Mouse (Mus musculus) forebrain, embryonic 16.5 days (tissue): ENCODE measurements around the gene Scd4. TPM values are rescaled to one million over a fixed set of nuclear protein-coding genes. Genes with fewer than 3 reads are reported as not detected.

Experiments
- ATAC-seq: fragments of 200-750 bp; cut with Nextera tagmentation; 2 replicates; pipeline ENCODE4 v1.8.0; 2017; ENCODE audit warnings: mild to moderate bottlenecking, moderate library complexity
- H3K27ac ChIP-seq: fragments of 300-500 bp; sonication (generic); 2 replicates; pipeline ENCODE4 v1.5.1; 2014; ENCODE audit warnings: low read length, control low read depth
- H3K27me3 ChIP-seq: fragments of 300-500 bp; sonication (generic); replicated peaks from 2 replicates; pipeline ENCODE4 v1.6.1; 2014; ENCODE audit warnings: low read length; ENCODE audit not compliant: control insufficient read depth, insufficient read depth
- H3K36me3 ChIP-seq: fragments of 300-500 bp; sonication (generic); 2 replicates; pipeline ENCODE4 v1.6.1; 2014; ENCODE audit not compliant: control insufficient read depth, insufficient read depth
- H3K4me1 ChIP-seq: fragments of 300-500 bp; sonication (generic); replicated peaks from 2 replicates; pipeline ENCODE4 v1.6.1; 2014; ENCODE audit warnings: low read length; ENCODE audit not compliant: control insufficient read depth, insufficient read depth
- H3K4me2 ChIP-seq: fragments of 300-500 bp; sonication (generic); 2 replicates; pipeline ENCODE4 v1.6.1; 2014; ENCODE audit warnings: mild to moderate bottlenecking, low read length, control low read depth
- H3K4me3 ChIP-seq: fragments of 300-500 bp; sonication (generic); replicated peaks from 2 replicates; pipeline ENCODE4 v1.5.1; 2014; ENCODE audit warnings: mild to moderate bottlenecking, low read length, control low read depth
- H3K9ac ChIP-seq: fragments of 300-500 bp; sonication (generic); replicated peaks from 2 replicates; pipeline ENCODE4 v1.6.1; 2014; ENCODE audit warnings: low read depth, low read length, control low read depth
- H3K9me3 ChIP-seq: fragments of 300-500 bp; sonication (generic); 2 replicates; pipeline ENCODE4 v1.6.1; 2016; ENCODE audit warnings: low read length; ENCODE audit not compliant: control insufficient read depth
- WGBS: fragments of 180-500 bp; shearing (Covaris S2); extraction: QIAGEN DNeasy Blood & Tissue Kit; methylation state at CpG from one replicate; pipeline ENCODE4 v1.1.7; 2014; 5-methylcytosine and 5-hydroxymethylcytosine counted together
- polyA plus RNA-seq: library from polyadenylated mRNA; unstranded; fragments of >200 nt; fragmentation: Nextera tagmentation; extraction: Ambion mirVana; gene quantifications from 2 replicates; pipeline ENCODE4 v1.2.1, GENCODE M21; 2015

Scd4 gene
- polyA plus RNA-seq, 1 experiment from 2014 or later, result 0.16 TPM

DNA sequence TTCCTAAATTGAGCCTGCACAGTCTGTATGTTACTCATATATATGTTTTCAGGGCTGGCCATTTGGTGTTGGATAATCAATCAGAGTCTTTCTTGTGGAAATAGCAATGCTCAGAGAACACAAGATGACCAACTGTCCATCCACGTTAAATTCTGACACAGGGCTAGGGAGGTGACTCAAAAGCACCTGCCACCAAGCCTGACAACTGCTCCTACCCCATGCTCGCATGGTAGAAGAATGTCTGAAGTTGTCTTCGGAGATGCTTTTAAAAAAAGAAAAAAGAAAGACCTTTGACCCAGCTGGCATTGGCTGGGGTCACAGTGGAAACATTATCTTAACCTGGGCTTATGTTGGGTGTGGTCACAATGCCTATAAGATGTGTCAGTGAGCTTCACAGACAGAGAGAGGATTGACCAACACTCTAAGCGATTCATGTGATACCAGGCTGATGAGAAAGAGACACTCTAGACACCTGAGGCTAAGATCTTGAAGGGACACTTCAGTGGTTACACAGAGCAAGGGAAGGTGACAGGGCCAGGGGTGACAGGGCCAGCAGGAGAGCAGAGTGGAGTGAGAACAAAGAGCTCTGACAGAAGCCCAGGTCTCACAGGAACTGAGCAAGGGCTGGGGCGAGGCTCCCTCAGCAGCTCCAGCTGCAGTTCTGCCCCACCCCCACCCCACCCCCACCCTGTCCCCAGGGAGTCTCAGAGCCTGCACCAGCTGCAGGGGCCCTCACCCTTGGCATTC is 44.9 kb downstream of the Scd4 start:
- Histone ChIP-seq H3K9me3 (no peaks in the 10 kb centered on the region), H3K27ac (no peak overlapping the region), H3K9ac (no peak overlapping the region), H3K36me3 (no peaks in the 10 kb centered on the region), H3K4me3 (no peak overlapping the region), H3K4me1 (no peaks in the 10 kb centered on the region), H3K4me2 (no peak overlapping the region), H3K27me3 (no peaks in the 10 kb centered on the region)
- ATAC-seq, result no peak
- WGBS, result 54% methylated on average over 5 of the region's 5 CpGs

DNA sequence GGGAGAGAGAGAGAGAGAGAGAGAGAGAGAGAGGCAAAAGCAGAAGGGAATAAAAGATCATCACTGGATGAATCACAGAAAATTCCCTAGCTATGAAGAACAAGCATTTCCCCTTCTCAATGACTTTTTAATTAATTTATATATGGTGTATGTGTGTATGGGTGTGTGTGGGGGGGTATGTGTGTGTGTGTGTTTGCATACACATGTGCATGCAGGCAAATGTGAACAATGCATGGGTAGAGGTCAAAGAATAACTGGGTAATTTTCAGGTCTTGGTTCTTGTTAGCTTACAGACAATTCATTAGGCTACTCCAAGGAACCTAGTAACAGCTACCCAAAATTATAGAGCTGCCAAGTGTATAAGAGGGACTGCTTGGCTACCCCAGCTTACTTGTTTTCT is 46.2 kb downstream of the Scd4 start:
- Histone ChIP-seq H3K9me3 (no peaks in the 10 kb centered on the region), H3K4me3 (no peak overlapping the region), H3K4me1 (no peaks in the 10 kb centered on the region), H3K27ac (no peak overlapping the region), H3K9ac (no peak overlapping the region), H3K27me3 (no peaks in the 10 kb centered on the region), H3K36me3 (no peaks in the 10 kb centered on the region), H3K4me2 (no peak overlapping the region)
- ATAC-seq, result no peak

DNA sequence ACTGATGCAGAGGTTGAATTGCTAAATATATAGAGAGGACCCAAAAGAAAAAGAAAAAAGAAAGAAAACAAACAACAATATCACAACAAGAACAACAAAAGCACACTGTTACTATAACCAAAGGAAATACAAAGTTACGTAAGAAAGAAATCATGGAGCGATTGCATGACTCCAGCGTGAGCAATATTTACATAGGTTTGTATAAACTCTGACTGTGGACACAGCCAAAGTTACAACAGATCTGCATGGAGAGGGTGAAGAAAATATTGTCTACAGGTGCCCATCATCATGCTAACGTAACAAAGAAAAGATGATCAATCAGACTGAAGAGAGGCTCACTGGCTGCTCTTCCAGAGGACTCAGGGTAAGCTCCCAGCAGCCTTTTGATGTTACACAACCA is 47.2 kb downstream of the Scd4 start:
- ATAC-seq, result no peak
- 95% methylated on average over 4 of the region's 4 CpGs for WGBS
- H3K9me3 ChIP-seq, result no peaks in the 10 kb centered on the region
- no peak overlapping the region for H3K27ac ChIP-seq
- H3K36me3 ChIP-seq, result no peaks in the 10 kb centered on the region
- no peaks in the 10 kb centered on the region for H3K27me3 ChIP-seq
- H3K4me3 ChIP-seq, result no peak overlapping the region
- no peak overlapping the region for H3K4me2 ChIP-seq
- no peak overlapping the region for H3K9ac ChIP-seq
- no peaks in the 10 kb centered on the region for H3K4me1 ChIP-seq

DNA sequence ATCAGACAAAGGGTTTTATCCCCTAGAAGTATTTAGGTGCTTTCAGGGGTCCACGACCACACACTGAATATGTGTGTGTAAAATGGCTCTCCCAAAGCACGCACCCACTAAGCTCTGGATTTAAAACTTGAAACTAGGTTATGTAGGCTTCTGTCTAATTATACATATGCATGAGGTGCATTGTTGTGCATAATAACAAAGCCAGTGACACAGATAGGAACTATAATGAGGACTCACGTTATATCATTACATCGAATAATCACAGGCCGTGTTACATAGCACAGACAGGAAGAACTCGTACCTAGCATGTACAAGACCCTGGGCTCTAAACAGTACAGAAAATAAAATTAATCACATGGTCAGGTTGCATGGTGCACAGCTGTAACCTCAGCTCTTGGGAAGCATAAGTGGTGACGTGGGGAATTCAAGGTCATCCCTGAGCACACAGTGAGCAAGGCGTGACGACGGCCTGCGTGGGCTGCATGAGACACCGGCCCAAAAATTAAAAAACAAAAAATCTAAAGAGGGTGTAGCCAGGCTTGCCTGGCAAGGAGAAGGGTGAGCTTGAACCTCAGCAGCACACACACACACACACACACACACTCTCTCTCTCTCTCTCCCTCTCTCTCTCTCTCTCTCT is 49.9 kb downstream of the Scd4 start:
- no peaks in the 10 kb centered on the region for H3K27me3 ChIP-seq
- no peak overlapping the region for H3K9ac ChIP-seq
- no peak for ATAC-seq
- H3K9me3 ChIP-seq, result no peaks in the 10 kb centered on the region
- WGBS, result 73% methylated on average over 12 of the region's 12 CpGs
- no peaks in the 10 kb centered on the region for H3K36me3 ChIP-seq
- no peak overlapping the region for H3K4me3 ChIP-seq
- no peaks in the 10 kb centered on the region for H3K4me1 ChIP-seq
- H3K4me2 ChIP-seq, result no peak overlapping the region
- no peak overlapping the region for H3K27ac ChIP-seq

DNA sequence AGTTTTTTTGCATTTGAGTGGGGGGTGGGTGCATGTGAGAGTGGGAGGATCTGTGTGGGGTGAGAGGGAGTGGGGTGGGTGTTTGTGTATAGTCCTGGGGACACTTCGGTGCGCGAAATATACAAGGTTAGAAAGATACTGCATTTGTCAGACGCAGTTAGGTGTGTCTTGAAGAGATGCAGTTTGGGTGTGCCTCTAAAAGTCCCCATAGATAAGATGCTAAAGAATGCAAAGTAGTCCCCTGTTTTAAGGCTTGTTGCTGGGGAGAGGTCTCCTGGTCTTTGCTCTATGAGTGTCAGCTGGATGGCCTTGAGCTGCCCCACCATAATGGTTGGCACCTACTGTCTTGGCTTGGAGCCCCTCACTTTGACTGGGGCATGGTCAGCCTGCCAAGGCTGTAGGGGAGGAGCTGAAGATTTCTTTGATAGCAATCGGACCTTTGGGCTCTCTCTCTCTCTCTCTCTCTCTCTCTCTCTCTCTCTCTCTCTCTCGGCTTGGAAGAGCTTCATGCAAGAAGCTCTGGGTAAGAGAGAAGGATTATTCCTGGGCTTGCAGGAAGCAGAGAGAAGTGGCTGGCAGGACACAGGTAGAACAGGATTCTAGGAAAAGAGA is 53.1 kb downstream of the Scd4 start:
- WGBS, result 81% methylated on average over 6 of the region's 6 CpGs
- Histone ChIP-seq H3K36me3 (no peaks in the 10 kb centered on the region), H3K27me3 (no peaks in the 10 kb centered on the region), H3K9me3 (no peaks in the 10 kb centered on the region), H3K9ac (no peak overlapping the region), H3K27ac (no peak overlapping the region), H3K4me3 (no peak overlapping the region), H3K4me1 (0 out of 2 replicates have a peak, but pooled peaks cover 8% of the 10 kb centered on the region), H3K4me2 (no peak overlapping the region)
- no peak for ATAC-seq

DNA sequence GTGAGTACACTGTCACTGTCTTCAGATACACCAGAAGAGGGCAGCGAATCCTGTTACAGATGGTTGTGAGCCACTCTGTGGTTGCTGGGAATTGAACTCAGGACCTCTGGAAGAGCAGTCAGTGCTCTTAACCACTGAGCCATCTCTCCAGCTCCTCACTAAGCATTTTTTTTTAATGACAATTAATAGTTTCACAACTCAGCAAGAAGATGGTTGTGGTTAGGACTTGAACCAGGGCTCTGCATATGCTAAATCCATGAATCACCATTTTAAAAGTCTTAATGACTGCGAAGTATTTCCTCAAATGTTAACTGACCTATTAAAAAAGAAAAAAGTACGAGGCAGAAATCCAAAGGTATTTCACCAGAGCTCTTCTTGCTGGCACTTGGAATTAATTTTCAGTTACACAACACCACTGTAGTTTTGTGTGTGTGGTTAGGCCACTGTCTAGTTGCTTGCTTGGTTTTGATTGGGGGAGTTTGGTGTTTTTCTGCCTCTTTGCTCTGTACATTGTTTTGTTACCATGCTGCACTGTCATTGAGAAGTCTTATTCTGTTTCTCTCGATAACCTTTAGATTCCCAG is 54.3 kb downstream of the Scd4 start:
- H3K27me3 ChIP-seq, result no peaks in the 10 kb centered on the region
- H3K27ac ChIP-seq, result no peak overlapping the region
- H3K4me1 ChIP-seq, result 0 out of 2 replicates have a peak, but pooled peaks cover 8% of the 10 kb centered on the region
- no peak for ATAC-seq
- no peak overlapping the region for H3K9ac ChIP-seq
- H3K4me2 ChIP-seq, result no peak overlapping the region
- no peaks in the 10 kb centered on the region for H3K9me3 ChIP-seq
- H3K4me3 ChIP-seq, result no peak overlapping the region
- WGBS, result 97% methylated on average over 4 of the region's 4 CpGs
- no peaks in the 10 kb centered on the region for H3K36me3 ChIP-seq

DNA sequence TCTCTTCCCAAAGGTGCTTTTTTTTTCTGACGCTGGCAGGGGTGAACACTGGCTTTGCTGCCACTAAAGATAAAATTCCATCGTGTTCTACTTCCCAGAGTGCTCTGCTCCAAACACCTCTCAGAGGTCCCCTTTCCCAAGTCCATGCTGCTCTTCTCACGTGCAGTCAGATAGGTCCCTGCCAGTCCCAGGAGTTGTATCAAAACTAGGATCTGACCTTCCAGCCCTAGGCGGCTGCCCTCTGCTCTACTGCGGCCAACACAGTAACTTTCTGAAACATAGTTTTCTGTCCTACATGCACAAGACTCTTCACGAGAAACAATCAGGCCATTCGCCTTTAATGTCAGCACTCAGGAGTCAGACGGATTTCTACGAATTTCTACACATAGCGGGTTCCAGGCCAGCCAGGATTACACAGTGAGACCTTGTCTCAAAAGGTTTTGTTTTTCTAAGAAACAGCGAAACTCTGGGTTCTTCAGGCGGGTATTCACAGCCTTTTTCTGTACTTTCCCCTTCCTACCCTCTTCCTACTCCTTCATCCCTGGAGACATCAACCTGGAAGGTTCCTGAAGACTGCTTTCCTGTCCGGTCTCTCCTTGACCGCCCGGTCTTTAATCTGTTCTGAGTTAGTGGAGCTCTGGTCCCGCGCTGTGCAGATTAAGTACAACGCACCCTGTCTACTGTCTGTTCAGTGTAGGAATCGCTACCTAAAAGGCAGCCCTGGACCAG is 55.0 kb downstream of the Scd4 start:
- Histone ChIP-seq H3K4me3 (peak overlapping the region; percentile 55), H3K27ac (no peak overlapping the region), H3K9me3 (no peaks in the 10 kb centered on the region), H3K36me3 (no peaks in the 10 kb centered on the region), H3K4me2 (peak overlapping the region; percentile 56), H3K27me3 (no peaks in the 10 kb centered on the region), H3K9ac (peak overlapping the region; percentile 75), H3K4me1 (0 out of 2 replicates have a peak, but pooled peaks cover 8% of the 10 kb centered on the region)
- ATAC-seq, result no peak
- WGBS, result 31% methylated on average over 19 of the region's 19 CpGs

DNA sequence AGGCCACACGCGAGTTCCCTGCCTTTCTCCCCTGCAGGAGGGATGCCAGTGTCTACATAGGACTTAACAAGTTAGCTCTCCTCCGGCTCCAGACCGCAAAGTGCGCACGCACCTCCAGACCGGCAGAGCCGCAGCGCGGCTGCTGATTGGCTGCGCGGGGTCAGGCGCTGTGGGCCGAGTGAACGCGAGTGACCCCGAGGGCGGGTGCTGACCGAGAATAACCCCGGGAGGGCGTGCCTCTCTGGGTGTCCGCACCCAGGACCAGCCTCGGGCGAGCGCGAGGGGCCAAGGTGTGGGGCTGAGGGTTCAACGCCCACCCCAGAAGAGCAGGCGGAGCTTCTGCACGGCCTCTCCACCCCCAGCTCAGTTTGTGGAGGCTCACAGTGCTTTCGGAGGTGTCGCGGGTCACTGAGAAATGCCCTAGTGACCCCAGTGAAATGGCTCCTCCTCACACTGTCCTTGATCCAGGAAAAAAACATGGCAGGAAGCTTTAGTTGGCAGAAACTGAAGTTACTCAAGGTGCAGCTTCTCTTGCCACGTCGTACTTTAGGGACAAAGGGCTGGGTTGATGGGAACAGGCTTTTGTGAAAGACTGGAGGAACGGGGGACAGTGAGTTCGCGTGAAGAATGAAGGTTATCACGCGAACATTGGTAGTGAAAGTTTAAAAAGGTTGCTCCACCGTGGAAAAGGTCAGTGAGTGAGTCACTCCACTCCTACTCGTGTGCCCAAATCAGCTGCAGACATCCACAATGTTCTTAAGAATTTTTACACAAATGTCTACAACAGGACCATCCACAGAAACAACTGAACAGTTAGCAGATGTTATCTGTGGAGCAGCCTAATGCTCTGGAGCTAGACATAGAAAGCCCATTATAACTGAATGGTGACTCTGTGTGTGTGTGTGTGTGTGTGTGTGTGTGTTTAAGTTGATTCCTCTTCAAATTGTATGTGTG is 55.9 kb downstream of the Scd4 start:
- Histone ChIP-seq H3K27me3 (no peaks in the 10 kb centered on the region), H3K9me3 (no peaks in the 10 kb centered on the region), H3K9ac (peak overlapping the region; percentile 75), H3K27ac (peak overlapping the region; percentile 20), H3K4me1 (0 out of 2 replicates have a peak, but pooled peaks cover 8% of the 10 kb centered on the region), H3K4me2 (peak overlapping the region; percentile 56), H3K4me3 (peak overlapping the region; percentile 55), H3K36me3 (no peaks in the 10 kb centered on the region)
- ATAC-seq, result peak; percentile 98
- 3% methylated on average over 41 of the region's 41 CpGs for WGBS
